Mouse (Mus musculus): ENCODE results near the gene Rdh13. TPM values are rescaled to one million over a fixed set of nuclear protein-coding genes. Genes with fewer than 3 reads are reported as not detected.
A peak's percentile ranks its signal among the peaks of the same experiment; 100 is the strongest.
"Not testable (repeated sequence)": the region's sequence is repeated elsewhere in the genome, so short reads cannot be mapped to it uniquely, and the experiment has no call there.

Rdh13 gene
- total RNA-seq, 2 experiments from 2014 or later: 22.0 to 26.1 TPM

GRCm38 (mm10) chr7:4440549-4440948 is 4.9 kb downstream of the Rdh13 start:
- DNase-seq (ENCODE audit: low spot score in 2 of 2): no peak

DNA sequence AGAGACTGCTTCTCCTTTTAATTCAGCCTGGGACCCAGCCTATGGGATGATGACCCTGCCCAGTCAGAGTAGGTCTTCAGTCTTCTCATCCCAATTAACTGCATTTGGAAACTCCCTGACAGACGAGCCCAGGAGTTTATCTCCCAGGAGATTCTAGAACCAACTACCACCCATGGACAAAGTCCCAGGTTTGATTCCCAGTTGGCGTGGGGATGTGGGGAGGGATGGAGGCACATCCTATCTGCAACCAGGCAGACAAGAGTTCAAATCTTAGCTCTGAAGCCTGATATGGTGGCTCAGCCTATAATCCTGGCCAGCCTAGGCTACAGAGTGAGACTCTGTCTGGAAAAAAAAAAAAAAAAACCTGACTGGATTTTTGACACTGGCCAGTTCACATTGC is 7.7 kb downstream of the Rdh13 start:
- no peak for DNase-seq (ENCODE audit: low spot score in 2 of 2)

DNA sequence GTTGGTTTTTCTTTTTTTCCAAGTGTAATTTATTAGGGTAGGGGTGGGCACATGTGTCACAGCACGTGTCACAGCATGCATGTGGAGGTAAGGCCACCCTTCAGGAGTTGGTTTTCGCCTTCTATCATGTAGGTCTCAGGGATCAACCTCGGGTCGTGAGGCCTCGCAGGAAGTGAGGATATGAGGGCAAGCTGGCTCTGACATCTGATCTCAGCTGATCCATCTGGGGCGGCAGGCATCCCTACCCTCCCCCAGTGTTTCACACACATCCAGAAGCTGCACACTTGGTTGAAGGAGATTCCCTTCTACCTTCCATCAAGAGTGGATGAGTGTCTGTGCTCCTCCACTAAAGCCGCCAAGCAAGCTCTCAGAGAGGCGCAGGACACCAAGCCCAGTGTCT is 13.4 kb downstream of the Rdh13 start:
- DNase-seq (ENCODE audit: low spot score in 2 of 2): no peak

DNA sequence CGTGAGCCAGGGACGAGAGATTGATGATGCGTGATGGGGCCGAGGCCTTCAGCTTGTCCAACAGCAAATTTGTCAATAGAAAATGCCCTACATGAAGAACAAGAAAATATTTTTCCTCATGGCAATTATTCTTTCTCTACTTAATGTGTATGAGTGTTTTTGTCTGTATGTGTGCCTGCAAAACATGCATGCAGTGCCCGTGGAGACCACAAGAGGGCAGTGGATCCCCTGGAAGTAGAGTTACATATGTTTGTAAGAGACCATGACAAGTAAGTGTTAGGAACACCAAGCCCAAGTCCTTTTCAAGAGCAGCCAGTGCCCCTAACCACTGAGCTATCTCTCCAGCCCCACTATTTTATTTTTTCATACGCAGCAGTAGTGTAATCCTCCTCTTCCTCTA is 13.9 kb downstream of the Rdh13 start:
- peak; percentile 62 to 72 for DNase-seq (ENCODE audit: low spot score in 2 of 2)

GRCm38 (mm10) chr7:4430246-4430844 is 15.1 kb downstream of the Rdh13 start:
- DNase-seq (ENCODE audit: low spot score in 2 of 2): no peak

DNA sequence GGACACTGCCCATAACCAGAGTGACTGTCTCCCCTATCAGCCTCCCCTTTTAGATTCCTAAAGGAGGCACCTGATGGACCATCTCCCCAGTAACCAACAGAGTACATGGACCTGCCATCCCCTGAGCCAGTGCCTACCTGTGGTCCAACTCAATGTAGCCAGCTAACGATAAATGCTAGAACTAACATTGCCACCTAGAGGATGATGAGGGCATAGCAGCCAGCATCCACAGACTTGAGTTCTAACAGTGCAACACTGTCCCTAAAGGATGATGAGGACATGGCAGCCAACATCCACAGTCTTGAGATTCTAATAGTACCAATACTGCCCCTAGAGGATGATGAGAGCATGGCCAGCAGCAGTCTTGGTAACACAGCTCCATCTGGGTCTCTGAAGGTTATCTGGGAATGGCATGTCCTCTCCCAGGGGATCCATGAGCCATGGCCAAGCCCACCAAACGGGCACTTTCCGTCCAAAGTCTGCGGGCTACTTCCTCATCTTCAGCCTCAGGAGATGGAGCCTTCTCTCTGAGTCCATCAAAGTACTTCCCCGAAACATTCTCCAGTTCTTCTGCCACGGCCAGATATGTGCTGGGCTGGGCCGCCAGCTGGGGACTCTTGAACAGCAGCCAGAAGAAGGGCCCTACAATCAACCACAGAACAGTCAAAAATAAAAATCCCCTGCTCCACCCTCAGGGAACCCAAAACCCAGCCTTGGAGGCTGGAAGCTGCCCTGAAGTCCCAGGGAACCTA is 18.1 kb downstream of the Rdh13 start:
- DNase-seq (ENCODE audit: low spot score in 2 of 2): peak; percentile 71

GRCm38 (mm10) chr7:4420230-4420629 is 25.2 kb downstream of the Rdh13 start:
- no peak for DNase-seq (ENCODE audit: low spot score in 2 of 2)

GRCm38 (mm10) chr7:4419681-4420080 is 25.8 kb downstream of the Rdh13 start:
- no peak for DNase-seq (ENCODE audit: low spot score in 2 of 2)

DNA sequence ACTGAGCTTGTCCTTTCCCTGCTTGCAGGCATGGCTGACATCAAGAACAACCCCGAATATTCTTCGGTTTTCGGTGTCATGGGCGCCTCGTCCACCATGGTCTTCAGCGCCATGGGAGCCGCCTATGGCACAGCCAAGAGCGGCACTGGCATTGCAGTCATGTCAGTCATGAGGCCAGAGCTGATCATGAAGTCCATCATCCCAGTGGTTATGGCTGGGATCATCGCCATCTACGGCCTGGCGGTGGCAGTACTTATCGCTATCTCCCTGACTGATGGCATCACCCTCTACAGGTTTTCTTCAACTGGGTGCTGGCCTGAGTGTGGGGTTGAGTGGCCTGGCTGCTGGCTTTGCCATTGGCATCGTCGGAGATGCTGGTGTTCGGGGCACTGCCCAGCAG is 33.0 kb downstream of the Rdh13 start:
- not testable (repeated sequence) for DNase-seq (ENCODE audit: low spot score in 2 of 2)

DNA sequence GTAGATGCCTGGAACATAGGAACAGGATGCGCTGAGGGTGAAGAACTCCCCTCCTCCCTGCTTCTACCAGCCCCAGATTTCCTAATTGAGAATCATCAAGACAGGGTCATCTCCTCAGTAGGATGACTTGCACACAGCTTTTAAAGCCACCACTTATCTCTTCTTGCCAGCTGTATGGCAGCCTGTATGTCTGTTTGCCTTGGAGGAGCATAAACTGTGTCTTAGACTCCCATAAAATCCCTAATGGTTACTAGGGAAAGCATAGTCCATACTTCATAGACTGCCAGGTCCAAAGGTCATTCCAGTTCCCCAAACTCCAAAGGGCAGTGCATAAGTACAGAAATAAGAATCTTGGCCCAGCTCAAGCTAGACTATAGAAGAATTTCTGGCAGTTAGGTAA is 47.7 kb downstream of the Rdh13 start, which contains the start of gene Gp6:
Gene Gp6, minus strand, starts transcription at position 15 of the 400 bp plus-strand sequence.
- DNase-seq (ENCODE audit: low spot score in 2 of 2): no peak

Small RNAs within 50 kb of the gene (microRNA-seq; reads per million reads assigned to microRNA genes)
- 0 reads per million in 2 experiments for gene Gm24605 (ENCODE audit: borderline number of aligned reads in 2 of 2)
- 0 reads per million in 2 experiments for gene Gm24752 (ENCODE audit: borderline number of aligned reads in 2 of 2)
- gene Gm25349 (ENCODE audit: borderline number of aligned reads in 2 of 2): 0 reads per million in 2 experiments

Other genes starting within 250 kb of the Rdh13 start
- 1 to 10 TPM; 3.3 to 5.4 TPM for gene Lilra5, start 207.9 kb downstream of the Rdh13 start, total RNA-seq (2021)
- gene Ncr1, start 107.9 kb downstream of the Rdh13 start, total RNA-seq (2021): under 1 TPM; 0.26 to 0.27 TPM
- under 1 TPM; 0.03 to 0.10 TPM for gene Gp6, start 47.9 kb downstream of the Rdh13 start, total RNA-seq (2021)
- gene Eps8l1, start 15.0 kb upstream of the Rdh13 start, total RNA-seq (2021): 1 to 10 TPM; 2.6 to 3.0 TPM
- gene Ppp1r12c, start 56.0 kb upstream of the Rdh13 start, total RNA-seq (2021): 10 to 100 TPM; 95.9 to 96.6 TPM
- gene Tnnt1, start 70.7 kb upstream of the Rdh13 start, total RNA-seq (2021): 1 to 10 TPM in 1 of 2 experiments, under 1 TPM in 1; 0.50 to 1.4 TPM
- under 1 TPM in 1 of 2 experiments, not detected in 1; 0.66 TPM for gene Tnni3, start 78.6 kb upstream of the Rdh13 start, total RNA-seq (2021)
- 1 to 10 TPM in 1 of 2 experiments, under 1 TPM in 1; 0.51 to 1.2 TPM for gene Dnaaf3, start 86.8 kb upstream of the Rdh13 start, total RNA-seq (2021)
- gene Syt5, start 101.9 kb upstream of the Rdh13 start, total RNA-seq (2021): 1 to 10 TPM; 7.0 to 7.5 TPM
- gene Ptprh, start 158.4 kb upstream of the Rdh13 start, total RNA-seq (2021): not detected
- gene Tmem86b, start 185.8 kb upstream of the Rdh13 start, total RNA-seq (2021): 1 to 10 TPM; 7.4 to 9.6 TPM
- 10 to 100 TPM; 79.2 to 98.8 TPM for gene Ppp6r1, start 213.4 kb upstream of the Rdh13 start, total RNA-seq (2021)
- gene Hspbp1, start 239.4 kb upstream of the Rdh13 start, total RNA-seq (2021): 10 to 100 TPM; 47.8 TPM
- 1 to 10 TPM; 4.0 to 5.3 TPM for gene Brsk1, start 245.0 kb upstream of the Rdh13 start, total RNA-seq (2021)

All from adrenal gland, adult 18-20 months (tissue).